Mouse (Mus musculus) lung, embryonic 15.5 days (tissue): ENCODE data around the gene Fastkd5. TPM values are rescaled to one million over a fixed set of nuclear protein-coding genes. Genes with fewer than 3 reads are reported as not detected.

Experiments
- ATAC-seq: fragments of 200-750 bp; cut with Nextera tagmentation; 2 replicates; pipeline ENCODE4 v1.8.0; 2017; ENCODE audit warnings: moderate number of reproducible peaks, borderline replicate concordance; ENCODE audit not compliant: low FRiP score, low TSS enrichment; ENCODE audit errors: extremely low read depth
- H3K27ac ChIP-seq: fragments of 300-500 bp; sonication (generic); 2 replicates; pipeline ENCODE4 v1.5.1; 2015; ENCODE audit warnings: moderate library complexity, mild to moderate bottlenecking, inconsistent platforms
- H3K27me3 ChIP-seq: fragments of 300-500 bp; sonication (generic); 2 replicates; pipeline ENCODE4 v1.6.1; 2015; ENCODE audit warnings: inconsistent platforms
- H3K36me3 ChIP-seq: fragments of 300-500 bp; sonication (generic); 2 replicates; pipeline ENCODE4 v1.6.1; 2015; ENCODE audit warnings: inconsistent platforms
- H3K4me1 ChIP-seq: fragments of 300-500 bp; sonication (generic); 2 replicates; pipeline ENCODE4 v1.6.1; 2015; ENCODE audit warnings: inconsistent platforms
- H3K4me2 ChIP-seq: fragments of 300-500 bp; sonication (generic); 2 replicates; pipeline ENCODE4 v1.6.1; 2015; ENCODE audit warnings: inconsistent platforms, mild to moderate bottlenecking, moderate library complexity
- H3K4me3 ChIP-seq: fragments of 300-500 bp; sonication (generic); 2 replicates; pipeline ENCODE4 v1.5.1; 2015; ENCODE audit warnings: mild to moderate bottlenecking, inconsistent platforms
- H3K9ac ChIP-seq: fragments of 300-500 bp; sonication (generic); 2 replicates; pipeline ENCODE4 v1.6.1; 2015; ENCODE audit warnings: inconsistent platforms
- H3K9me3 ChIP-seq: fragments of 300-500 bp; sonication (generic); 2 replicates; pipeline ENCODE4 v1.6.1; 2016; ENCODE audit warnings: inconsistent platforms
- WGBS: fragments of 180-500 bp; shearing (Covaris S2); methylation state at CpG from one replicate; pipeline ENCODE4 v1.1.7; 2015; 5-methylcytosine and 5-hydroxymethylcytosine counted together
- polyA plus RNA-seq: library from polyadenylated mRNA; unstranded; fragments of >200 nt; fragmentation: Nextera tagmentation; extraction: Ambion mirVana; gene quantifications from 2 replicates; pipeline ENCODE4 v1.2.1, GENCODE M21; 2015

The Fastkd5 gene
- polyA plus RNA-seq, 1 experiment from 2014 or later = 15.0 TPM

DNA sequence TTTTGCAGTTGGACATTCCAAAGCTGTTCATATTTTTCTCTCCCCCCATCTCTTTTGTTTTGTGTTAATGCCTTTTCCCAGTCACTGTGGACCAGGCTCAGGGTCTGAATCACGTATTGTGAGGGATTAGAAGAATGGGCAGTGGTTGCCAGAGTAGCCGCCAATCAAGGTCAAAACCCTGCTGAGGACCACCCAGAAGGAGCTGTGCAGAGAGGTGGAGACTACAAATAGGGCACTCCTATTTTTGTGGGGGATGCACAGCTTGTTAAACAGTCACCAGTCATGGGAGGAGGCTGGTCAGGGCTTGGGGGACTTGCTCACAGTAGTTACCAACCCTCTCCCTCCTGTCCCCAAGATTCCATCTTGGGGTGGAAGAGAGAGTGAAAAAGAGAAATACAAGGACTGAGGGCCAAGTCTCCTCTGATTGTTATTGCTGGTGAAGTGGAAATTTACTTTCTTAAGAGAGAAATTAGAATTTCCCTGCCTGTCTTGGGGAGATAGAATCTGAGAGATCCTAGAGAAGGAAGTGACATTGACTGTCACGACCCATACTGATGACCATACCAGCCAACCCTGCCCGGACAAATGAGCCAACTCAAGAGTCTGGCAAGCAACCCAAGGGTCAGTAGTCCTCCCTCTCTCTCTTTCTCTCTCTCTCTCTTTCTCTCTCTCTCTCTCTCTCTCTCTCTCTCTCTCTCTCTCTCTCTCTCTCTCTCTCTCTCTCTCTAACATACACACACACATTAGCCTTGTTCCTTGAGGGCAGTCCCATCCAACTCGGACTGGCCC lies 3.3 kb upstream of the Fastkd5 start:
- Histone ChIP-seq H3K36me3 (no peaks in the 10 kb centered on the region), H3K9ac (no peak overlapping the region), H3K4me1 (peaks cover 21% of the 10 kb centered on the region), H3K27ac (no peak overlapping the region), H3K27me3 (peaks cover 47% of the 10 kb centered on the region), H3K4me2 (no peak overlapping the region), H3K9me3 (no peaks in the 10 kb centered on the region), H3K4me3 (no peak overlapping the region)
- no peak for ATAC-seq
- 53% methylated on average over 5 of the region's 5 CpGs for WGBS

DNA sequence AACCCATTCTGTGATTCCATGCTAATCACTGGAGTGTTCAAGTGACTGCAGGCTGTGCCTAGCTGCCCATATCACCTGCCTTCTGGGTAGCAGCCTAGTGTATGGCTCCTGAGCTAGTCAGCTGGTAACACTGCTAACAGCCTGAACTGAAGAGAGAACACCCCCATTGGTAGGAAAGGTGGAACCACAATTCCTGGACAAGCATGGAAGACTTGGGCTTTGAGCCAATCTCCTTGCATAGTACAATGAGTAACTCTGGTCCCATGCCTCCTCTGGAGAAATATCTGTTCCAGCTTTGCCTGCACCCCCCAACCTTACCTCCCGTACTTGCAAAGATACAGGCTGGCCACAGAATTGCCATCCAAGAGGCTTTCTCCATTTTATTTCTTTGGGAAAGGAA lies 2.6 kb upstream of the Fastkd5 start:
- H3K4me3 ChIP-seq = no peak overlapping the region
- H3K4me2 ChIP-seq = no peak overlapping the region
- H3K9me3 ChIP-seq = no peaks in the 10 kb centered on the region
- no peak overlapping the region for H3K27ac ChIP-seq
- peaks cover 4% of the 10 kb centered on the region; the same call in 1 of the 2 replicates for H3K36me3 ChIP-seq
- H3K27me3 ChIP-seq = peaks cover 40% of the 10 kb centered on the region
- WGBS = 72% methylated on average over 1 of the region's 1 CpGs
- ATAC-seq = no peak
- H3K9ac ChIP-seq = no peak overlapping the region
- H3K4me1 ChIP-seq = peaks cover 21% of the 10 kb centered on the region

DNA sequence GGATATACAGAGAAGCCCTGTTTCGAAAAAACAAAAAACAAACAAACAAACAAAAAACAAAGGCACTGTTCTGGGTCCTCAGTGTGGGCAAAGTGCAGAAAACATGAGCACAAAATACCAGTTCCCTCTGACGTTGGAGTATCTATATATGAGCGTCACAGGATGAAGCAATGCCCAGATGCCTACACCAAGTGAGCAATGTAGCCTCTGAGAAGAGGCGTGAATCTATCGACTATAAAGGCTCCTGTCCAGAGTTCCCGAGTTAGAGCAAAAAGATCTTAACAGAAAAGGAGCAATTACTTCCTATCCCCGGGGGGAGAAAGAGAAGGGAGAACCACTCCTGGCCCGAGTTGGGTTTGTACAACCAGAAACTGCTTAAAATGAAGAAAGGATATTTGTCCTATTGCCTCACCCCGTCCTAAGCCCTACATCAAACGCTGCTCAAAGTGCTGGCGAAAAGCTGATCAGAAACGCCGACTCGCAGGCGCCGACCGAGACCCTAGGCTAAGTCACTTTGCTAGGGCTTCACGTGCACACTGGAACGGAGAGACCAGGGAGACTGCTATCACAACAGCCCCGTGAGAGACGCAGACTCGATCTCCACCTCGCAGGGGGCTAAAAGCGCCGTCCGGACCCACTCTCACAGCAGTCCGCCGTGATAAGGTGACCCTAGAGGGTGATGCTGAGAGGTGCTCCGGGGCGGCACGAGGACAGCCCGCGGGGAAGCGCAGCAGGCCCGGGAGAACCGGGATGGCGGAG lies 568 bp downstream of the Fastkd5 start:
- H3K4me2 ChIP-seq = peak overlapping the region; percentile 76
- peak; percentile 53; the same call in 1 of the 2 replicates for ATAC-seq
- peak overlapping the region; percentile 92 for H3K9ac ChIP-seq
- H3K9me3 ChIP-seq = no peaks in the 10 kb centered on the region
- H3K27ac ChIP-seq = peak overlapping the region; percentile 67
- H3K4me3 ChIP-seq = peak overlapping the region; percentile 100
- H3K27me3 ChIP-seq = peaks cover 9% of the 10 kb centered on the region
- H3K36me3 ChIP-seq = peaks cover 21% of the 10 kb centered on the region; the same call in 1 of the 2 replicates
- peaks cover 8% of the 10 kb centered on the region for H3K4me1 ChIP-seq
- WGBS = 1% methylated on average over 37 of the region's 37 CpGs

DNA sequence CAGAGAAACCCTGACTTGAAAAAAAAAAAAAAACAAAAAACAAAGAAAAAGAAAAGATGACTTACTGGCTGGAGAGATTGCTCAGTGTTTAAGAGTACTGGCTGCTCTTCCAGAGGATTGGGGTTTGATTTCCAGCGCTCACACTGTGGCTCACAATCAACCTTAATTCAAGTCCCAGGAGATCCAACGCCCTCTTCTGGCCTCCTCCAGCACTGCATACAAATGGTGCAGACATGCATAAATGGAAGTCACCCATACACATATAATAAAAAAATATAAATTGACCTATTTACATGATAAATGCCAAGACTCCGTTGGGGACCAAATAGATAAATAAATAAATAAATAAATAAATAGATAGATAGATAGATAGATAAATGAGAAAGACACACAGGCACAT lies 1.4 kb downstream of the Fastkd5 start:
- no peak for ATAC-seq
- Histone ChIP-seq H3K9ac (no peak overlapping the region), H3K36me3 (peaks cover 21% of the 10 kb centered on the region; the same call in 1 of the 2 replicates), H3K27ac (no peak overlapping the region), H3K9me3 (no peaks in the 10 kb centered on the region), H3K4me3 (no peak overlapping the region), H3K4me1 (peaks cover 5% of the 10 kb centered on the region; the same call in 1 of the 2 replicates), H3K4me2 (peak overlapping the region; percentile 76), H3K27me3 (peaks cover under 1% of the 10 kb centered on the region; the same call in 1 of the 2 replicates)
- 50% methylated on average over 3 of the region's 3 CpGs for WGBS

DNA sequence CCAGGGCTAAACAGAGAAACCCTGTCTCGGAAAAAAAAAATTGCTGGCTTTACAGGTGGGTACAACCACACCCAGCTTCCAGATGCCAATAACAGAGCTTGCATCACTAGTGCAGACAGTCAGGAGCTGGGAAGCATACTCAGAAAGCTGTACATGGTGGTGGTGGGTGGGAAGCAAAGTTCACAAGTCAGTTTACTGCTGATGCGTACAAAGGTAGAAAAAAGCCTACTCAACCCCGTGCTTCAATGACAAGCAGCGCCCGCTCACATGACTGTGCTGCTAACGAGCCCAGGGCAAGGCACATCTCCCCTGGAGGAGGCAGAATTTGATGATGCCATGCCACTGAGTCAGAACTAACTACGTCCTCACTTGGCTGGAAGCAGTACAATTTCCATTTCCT lies 10.9 kb downstream of the Fastkd5 start:
- H3K4me2 ChIP-seq = no peak overlapping the region
- H3K36me3 ChIP-seq = peaks cover 47% of the 10 kb centered on the region
- no peak overlapping the region for H3K27ac ChIP-seq
- no peak for ATAC-seq
- no peaks in the 10 kb centered on the region for H3K27me3 ChIP-seq
- 89% methylated on average over 7 of the region's 7 CpGs for WGBS
- no peaks in the 10 kb centered on the region for H3K4me1 ChIP-seq
- no peak overlapping the region for H3K4me3 ChIP-seq
- H3K9ac ChIP-seq = no peak overlapping the region
- H3K9me3 ChIP-seq = no peaks in the 10 kb centered on the region

DNA sequence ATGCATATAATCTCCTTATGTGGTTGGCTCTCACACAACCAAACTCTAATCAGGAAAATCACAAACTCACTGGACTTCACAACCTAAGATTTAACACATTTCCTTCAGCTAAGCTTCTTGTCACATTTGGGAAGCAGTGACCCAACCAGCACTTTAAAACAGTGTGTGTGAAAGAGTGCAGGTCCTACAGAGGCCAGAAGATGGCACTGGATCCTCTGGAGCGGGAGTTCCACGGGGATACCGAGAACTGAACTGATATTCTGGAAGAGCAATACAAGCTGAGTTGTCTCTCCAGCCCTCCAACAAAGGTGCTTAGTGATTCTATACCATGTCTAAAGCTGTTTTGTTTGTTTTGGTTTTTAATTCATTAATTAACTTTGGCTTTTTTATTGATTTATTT lies 16.7 kb downstream of the Fastkd5 start:
- Histone ChIP-seq H3K4me3 (no peak overlapping the region), H3K9ac (no peak overlapping the region), H3K4me2 (no peak overlapping the region), H3K4me1 (no peaks in the 10 kb centered on the region), H3K27ac (no peak overlapping the region), H3K36me3 (peaks cover 30% of the 10 kb centered on the region), H3K27me3 (no peaks in the 10 kb centered on the region), H3K9me3 (no peaks in the 10 kb centered on the region)
- WGBS = 64% methylated on average over 3 of the region's 3 CpGs
- no peak for ATAC-seq

DNA sequence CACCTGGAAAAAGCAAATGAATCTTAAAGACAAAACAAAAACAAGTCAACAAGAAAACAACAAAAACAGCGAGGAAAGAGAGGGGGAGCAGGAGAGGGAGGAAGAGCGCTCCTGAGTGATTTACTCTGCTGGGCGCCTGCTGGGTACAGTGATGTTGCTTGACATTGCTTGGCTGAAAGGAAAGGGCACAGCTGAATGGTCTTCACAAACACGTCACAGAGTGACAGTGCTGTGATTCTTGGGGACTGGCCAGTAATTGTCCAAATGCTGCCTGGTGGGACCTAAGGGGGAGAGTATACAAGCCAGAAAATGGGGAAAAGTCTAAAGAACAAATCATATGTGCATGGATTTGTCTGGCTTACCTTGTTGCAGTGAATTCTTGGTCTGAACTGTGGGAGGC lies 27.6 kb downstream of the Fastkd5 start:
- Histone ChIP-seq H3K4me3 (no peak overlapping the region), H3K27ac (no peak overlapping the region), H3K9ac (no peak overlapping the region), H3K4me2 (no peak overlapping the region), H3K36me3 (peaks cover 36% of the 10 kb centered on the region), H3K27me3 (no peaks in the 10 kb centered on the region), H3K4me1 (no peaks in the 10 kb centered on the region), H3K9me3 (no peaks in the 10 kb centered on the region)
- peak; percentile 84 for ATAC-seq
- WGBS = 51% methylated on average over 4 of the region's 4 CpGs

DNA sequence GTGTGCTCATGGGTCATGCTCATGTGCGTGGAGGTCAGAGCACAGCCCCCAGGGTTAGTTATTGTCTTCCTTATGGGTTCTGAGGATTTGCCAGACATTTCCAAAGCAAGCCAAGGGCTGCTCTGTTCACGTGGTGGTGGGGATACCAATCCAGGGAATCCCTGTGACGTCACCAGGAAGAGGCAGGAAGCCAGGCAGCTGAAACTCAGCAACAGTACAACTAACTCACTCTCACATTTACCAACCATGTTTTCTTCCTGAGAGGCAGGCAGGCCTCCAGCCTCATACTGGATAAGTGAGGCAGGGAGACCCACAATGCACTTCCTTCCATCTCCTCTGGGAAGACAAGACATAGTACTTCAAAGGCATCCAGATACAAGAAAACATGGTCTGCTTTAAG lies 31.4 kb downstream of the Fastkd5 start:
- H3K4me3 ChIP-seq = no peak overlapping the region
- 68% methylated on average over 3 of the region's 3 CpGs for WGBS
- no peak overlapping the region for H3K9ac ChIP-seq
- peaks cover 46% of the 10 kb centered on the region for H3K36me3 ChIP-seq
- H3K4me1 ChIP-seq = no peaks in the 10 kb centered on the region
- H3K4me2 ChIP-seq = no peak overlapping the region
- no peak overlapping the region for H3K27ac ChIP-seq
- ATAC-seq = no peak
- no peaks in the 10 kb centered on the region for H3K27me3 ChIP-seq
- no peaks in the 10 kb centered on the region for H3K9me3 ChIP-seq

DNA sequence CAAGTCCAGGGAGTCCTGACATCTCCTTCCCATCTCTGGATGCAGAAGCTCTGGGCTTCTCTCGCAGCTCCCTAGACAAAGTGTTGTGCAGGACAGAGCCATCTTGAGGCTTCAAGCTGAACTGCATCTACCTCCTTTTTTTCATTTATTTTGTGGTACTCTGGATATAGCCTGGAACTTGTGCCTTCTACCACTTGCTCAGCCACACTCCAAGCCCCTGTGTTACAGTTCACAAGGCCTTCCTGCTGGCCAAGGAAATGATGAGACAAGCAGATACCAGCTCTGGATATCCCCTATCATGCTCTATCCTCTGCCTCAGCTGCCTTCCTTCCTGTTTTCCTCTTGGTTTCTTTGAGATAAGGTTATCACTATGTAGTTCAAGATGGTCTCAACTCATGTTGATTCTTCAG lies 32.2 kb downstream of the Fastkd5 start:
- H3K9me3 ChIP-seq = no peaks in the 10 kb centered on the region
- no peaks in the 10 kb centered on the region for H3K4me1 ChIP-seq
- 0 out of 2 replicates have a peak, but pooled peaks have one; percentile 27 for ATAC-seq
- no peak overlapping the region for H3K9ac ChIP-seq
- WGBS = 28% methylated on average over 1 of the region's 1 CpGs
- H3K27ac ChIP-seq = no peak overlapping the region
- no peak overlapping the region for H3K4me2 ChIP-seq
- H3K36me3 ChIP-seq = peaks cover 39% of the 10 kb centered on the region
- no peaks in the 10 kb centered on the region for H3K27me3 ChIP-seq
- no peak overlapping the region for H3K4me3 ChIP-seq

DNA sequence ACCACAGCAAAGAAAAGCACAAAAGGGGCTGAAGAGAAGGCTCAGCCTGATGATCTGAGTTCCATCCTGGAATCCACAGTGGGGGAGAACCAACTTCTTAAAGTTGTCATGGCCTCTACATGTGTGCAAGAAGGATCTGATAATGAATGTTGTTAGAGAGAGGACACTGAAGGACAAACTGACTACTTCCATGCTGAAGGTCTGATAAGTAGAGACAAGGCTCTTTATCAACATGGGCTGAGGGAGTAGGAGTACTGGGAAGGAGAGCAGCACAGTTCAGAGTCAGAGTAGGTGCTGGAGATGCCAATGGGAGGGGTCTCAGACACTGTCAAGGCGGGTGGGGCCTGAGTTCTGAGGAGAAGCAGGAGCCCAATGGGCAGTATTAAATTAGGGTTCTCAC lies 34.2 kb downstream of the Fastkd5 start:
- ATAC-seq = no peak
- 89% methylated on average over 1 of the region's 1 CpGs for WGBS
- Histone ChIP-seq H3K4me1 (no peaks in the 10 kb centered on the region), H3K27me3 (no peaks in the 10 kb centered on the region), H3K9me3 (no peaks in the 10 kb centered on the region), H3K4me3 (no peak overlapping the region), H3K27ac (no peak overlapping the region), H3K9ac (no peak overlapping the region), H3K4me2 (no peak overlapping the region), H3K36me3 (peaks cover 44% of the 10 kb centered on the region)

DNA sequence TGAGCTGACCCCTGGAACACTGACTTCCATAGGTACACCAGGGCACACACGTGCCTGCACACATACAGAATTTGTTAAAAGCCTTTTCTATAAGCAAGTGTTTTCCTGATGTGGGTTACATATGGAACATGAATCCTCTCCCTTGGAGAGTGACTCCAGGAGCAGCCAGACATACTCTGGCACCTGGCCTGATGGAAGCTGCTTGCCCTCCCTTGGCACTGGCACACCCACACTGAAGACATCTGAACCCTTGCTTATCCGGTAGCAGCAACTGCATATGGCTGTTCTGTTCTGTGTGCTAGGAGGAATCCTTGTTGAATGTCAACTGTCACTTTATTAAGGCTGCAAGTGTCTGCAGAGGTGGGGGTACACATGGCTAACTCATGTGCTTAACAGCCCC lies 38.8 kb downstream of the Fastkd5 start:
- WGBS = 85% methylated on average over 2 of the region's 2 CpGs
- Histone ChIP-seq H3K4me3 (no peak overlapping the region), H3K4me2 (no peak overlapping the region), H3K9ac (no peak overlapping the region), H3K27ac (no peak overlapping the region), H3K4me1 (no peaks in the 10 kb centered on the region), H3K27me3 (no peaks in the 10 kb centered on the region), H3K9me3 (no peaks in the 10 kb centered on the region), H3K36me3 (peaks cover 17% of the 10 kb centered on the region)
- no peak for ATAC-seq

DNA sequence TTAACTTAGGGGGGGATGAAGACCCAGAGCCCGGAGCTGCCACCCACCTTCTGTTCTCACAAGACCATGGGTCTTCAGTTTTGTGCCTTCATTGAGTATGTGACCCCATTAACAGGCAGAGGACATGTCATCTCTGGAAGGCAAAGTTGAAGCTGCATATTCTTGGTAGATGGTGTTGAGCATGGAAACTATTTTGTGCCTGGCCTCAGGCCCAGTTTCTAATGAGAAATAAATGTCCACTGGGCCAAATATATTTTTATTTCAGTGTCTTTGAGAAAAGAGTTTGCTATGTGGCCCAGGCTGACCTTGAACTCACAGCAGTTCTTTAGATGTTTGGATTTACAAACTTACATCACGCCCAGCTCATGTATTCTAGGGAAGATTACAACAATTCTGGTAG lies 40.1 kb downstream of the Fastkd5 start:
- no peaks in the 10 kb centered on the region for H3K27me3 ChIP-seq
- H3K4me3 ChIP-seq = no peak overlapping the region
- peaks cover 10% of the 10 kb centered on the region for H3K36me3 ChIP-seq
- H3K27ac ChIP-seq = no peak overlapping the region
- no peaks in the 10 kb centered on the region for H3K9me3 ChIP-seq
- no peak for ATAC-seq
- no peak overlapping the region for H3K4me2 ChIP-seq
- 81% methylated on average over 2 of the region's 2 CpGs for WGBS
- H3K4me1 ChIP-seq = no peaks in the 10 kb centered on the region
- no peak overlapping the region for H3K9ac ChIP-seq
